Mouse (Mus musculus) common myeloid progenitor, adult 5-6 weeks (primary cell): ENCODE measurements around the gene Palld. TPM values are rescaled to one million over a fixed set of nuclear protein-coding genes. Genes with fewer than 3 reads are reported as not detected.

ENCODE experiments used
- ATAC-seq: replicated peaks from 2 replicates; pipeline ENCODE4 v1.8.0; 2016; ENCODE audit warnings: low read depth, mild to moderate bottlenecking, moderate TSS enrichment, inconsistent platforms; ENCODE audit not compliant: poor library complexity, severe bottlenecking
- total RNA-seq: library from RNA; stranded (forward); fragments of 200-1000, 187-1606 nt; gene quantifications from 2 replicates; pipeline ENCODE4 v1.2.3, GENCODE M21; 2017

Palld gene
- total RNA-seq, 1 experiment from 2014 or later = 0.46 TPM

GRCm38 (mm10) chr8:61696846-61697455 is 205.5 kb downstream of the Palld start:
- ATAC-seq = no peak

- no peak for ATAC-seq
These were observed 207.1 kb downstream of the Palld start for GRCm38 (mm10) chr8:61695416-61695815.

DNA sequence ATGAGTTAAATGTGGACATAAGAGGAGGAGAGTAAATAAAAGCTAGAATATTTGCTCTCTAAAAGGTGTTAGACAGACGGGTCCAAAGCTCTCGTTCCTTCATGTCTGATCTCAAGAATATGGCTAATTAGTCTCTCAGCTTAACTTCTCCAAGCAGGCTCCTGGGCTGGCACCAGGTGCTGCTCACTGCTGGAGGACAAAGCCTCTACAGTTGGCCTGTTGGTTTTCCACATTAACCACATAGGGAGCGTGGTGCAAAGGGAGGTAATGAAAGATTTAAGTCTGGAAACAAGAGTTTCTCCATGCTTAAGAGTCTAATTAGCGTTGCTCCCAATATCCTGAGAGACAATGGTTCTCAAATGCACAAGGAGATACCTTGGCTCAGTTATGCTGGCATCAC is 209.6 kb downstream of the Palld start:
- no peak for ATAC-seq

DNA sequence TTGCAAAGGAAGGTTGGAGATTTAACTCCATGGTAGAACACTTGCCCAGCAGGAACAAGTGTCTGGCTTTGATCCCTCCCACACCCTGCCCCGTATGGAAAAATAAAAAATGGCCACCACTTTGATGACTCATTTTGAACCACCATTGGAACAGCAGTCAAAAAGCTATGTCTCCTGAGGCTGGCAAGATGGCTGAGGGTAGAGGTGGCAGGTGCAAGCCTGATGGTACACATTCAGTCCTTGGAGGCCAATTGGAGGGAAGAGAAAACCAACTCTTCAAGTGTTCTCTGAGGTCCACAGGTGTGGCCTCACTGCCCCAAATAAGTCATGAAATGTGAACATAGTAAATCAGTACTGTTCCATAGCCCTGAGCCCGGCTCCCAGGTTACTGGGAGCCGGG is 210.4 kb downstream of the Palld start:
- no peak for ATAC-seq

GRCm38 (mm10) chr8:61691391-61691790 is 211.1 kb downstream of the Palld start:
- ATAC-seq = no peak

- no peak for ATAC-seq
These were observed 215.4 kb downstream of the Palld start for GRCm38 (mm10) chr8:61687071-61687470.

GRCm38 (mm10) chr8:61686340-61686739 is 216.2 kb downstream of the Palld start:
- ATAC-seq = no peak

DNA sequence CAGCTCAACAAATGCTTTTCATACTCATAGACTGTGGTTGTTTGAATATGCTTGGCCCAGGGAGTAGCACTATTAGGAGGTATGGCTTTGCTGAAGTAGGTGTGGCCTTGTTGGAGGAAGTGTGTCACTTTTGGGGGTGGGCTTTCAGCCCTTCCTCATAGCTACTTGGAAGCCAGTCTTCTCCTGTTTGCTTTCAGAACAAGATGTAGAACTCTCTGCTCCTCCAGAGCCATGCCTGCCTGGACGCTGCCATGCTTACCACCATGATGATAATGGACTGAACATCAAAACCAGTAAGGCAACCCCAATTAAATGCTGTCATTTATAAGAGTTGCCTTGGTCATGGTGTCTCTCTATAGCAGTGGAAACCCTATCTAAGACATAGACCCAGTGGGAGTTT is 217.2 kb downstream of the Palld start:
- no peak for ATAC-seq

- no peak for ATAC-seq
These were observed 218.1 kb downstream of the Palld start for GRCm38 (mm10) chr8:61684280-61684939.

DNA sequence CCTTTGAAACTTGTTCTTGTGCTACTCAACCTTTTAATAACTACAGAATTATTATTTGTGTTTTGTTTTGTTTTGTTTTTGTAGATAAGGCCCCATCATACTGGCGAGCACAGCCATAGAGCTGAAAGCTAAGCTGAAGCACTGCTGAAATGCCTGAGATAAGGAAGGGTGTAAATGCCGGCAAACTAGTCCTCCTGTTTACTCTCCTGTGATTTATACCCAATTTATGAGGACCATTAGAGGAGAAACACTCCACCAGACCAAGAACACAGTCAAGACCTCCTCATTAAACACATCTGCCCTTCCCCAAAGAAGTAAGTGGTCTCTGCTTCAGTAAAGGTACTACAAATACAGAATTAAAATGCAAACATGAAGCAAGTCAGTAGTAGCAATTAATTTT is 219.6 kb downstream of the Palld start:
- no peak for ATAC-seq

- ATAC-seq = no peak
These were observed 221.3 kb downstream of the Palld start for GRCm38 (mm10) chr8:61681217-61681616.

- no peak for ATAC-seq
These were observed 225.3 kb downstream of the Palld start for GRCm38 (mm10) chr8:61677227-61677626.

GRCm38 (mm10) chr8:61671151-61671550 is 231.3 kb downstream of the Palld start:
- ATAC-seq = no peak

DNA sequence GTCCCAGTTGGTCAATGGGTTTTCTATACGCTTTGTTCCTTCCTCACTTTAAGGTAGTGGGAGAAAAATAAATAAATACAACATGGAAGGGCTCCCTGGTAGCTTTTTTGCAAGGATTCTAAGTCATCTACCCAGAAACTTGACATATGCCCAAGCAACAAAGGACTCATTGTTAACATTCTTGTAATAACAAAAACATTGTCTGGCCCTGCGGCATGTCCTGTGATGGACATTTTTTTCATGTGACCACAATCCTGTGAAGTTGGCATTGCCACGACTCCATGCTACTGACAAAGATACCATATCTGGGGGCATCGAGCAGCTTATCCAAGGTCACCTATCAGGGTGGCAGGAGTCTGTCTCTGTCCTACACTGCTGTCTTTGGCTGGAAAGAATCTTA is 232.1 kb downstream of the Palld start:
- ATAC-seq = no peak

DNA sequence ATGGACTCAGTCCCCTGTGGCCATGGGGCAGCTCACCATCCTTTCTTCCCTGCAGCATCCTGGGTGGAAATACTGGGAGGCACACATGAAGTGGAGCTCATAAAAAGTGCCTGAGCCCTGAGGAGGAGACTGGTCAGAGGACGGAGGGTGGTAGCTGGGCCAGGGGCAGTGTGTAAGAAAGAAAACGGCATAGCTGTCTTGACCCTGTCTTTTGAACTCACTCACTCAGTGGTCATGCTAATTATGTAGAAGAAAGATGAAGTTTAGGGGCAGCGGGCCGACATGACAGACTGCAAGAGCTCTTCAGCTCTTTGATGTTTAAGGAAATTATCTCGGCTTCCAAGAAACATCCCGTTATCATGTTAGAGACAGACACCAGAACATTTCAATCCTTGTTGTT is 235.6 kb downstream of the Palld start:
- no peak for ATAC-seq

GRCm38 (mm10) chr8:61665021-61665420 is 237.5 kb downstream of the Palld start:
- no peak for ATAC-seq

- ATAC-seq = no peak
These were observed 238.3 kb downstream of the Palld start for GRCm38 (mm10) chr8:61664162-61664561.

- no peak for ATAC-seq
These were observed 239.7 kb downstream of the Palld start for GRCm38 (mm10) chr8:61662829-61663228.

DNA sequence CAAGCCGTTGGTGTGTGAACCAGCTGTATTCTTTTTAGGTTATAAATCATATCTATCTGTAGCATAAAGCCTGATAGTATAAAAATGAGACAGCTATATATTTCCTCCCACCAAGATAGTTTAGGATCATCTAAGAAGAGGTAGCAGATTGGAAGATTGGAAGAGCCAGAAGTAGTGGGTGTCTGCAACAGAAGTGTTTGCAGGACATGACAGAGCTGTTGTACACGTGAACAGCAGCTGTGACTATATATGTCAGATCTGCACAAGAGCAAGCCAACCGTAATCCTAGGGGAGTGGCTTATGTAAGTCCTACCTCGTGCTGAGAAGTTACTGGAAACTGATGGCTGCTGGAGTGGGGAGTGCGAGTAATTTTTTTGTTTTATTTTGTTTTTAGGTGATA is 240.9 kb downstream of the Palld start:
- no peak for ATAC-seq

GRCm38 (mm10) chr8:61660961-61661360 is 241.5 kb downstream of the Palld start:
- no peak for ATAC-seq

DNA sequence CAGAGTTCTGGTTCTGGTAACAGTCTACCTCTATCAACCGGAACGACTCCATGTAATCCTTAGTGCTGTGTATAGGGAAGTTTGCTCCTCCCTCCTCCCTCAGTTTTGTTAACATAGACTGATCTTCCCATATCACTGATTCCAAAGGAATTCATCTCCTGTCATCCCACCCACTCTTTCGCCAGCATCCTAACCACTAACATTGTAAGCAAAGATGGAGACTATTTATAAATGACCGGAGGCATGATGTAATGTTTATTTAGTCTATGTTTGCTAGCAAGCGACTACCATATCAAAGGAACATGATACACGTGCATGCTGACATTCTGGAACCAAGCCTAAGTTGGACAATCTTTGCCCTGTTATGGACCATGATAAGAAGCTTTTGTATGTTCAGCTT is 250.5 kb downstream of the Palld start:
- ATAC-seq = no peak

GRCm38 (mm10) chr8:61646195-61646835 is 256.2 kb downstream of the Palld start:
- no peak for ATAC-seq
